Mouse (Mus musculus) stomach, embryonic 14.5 days (tissue): ENCODE data around the gene Mia2. TPM values are rescaled to one million over a fixed set of nuclear protein-coding genes. Genes with fewer than 3 reads are reported as not detected.

Experiments
- ATAC-seq: fragments of 200-750 bp; cut with Nextera tagmentation; 2 replicates; pipeline ENCODE4 v1.8.0; 2017; ENCODE audit warnings: low read depth, moderate TSS enrichment; ENCODE audit not compliant: insufficient number of reproducible peaks, insufficient read depth, low FRiP score
- H3K27ac ChIP-seq: fragments of 300-500 bp; sonication (generic); 2 replicates; pipeline ENCODE4 v1.5.1; 2014; ENCODE audit warnings: mild to moderate bottlenecking, low read length, moderate library complexity, mixed read lengths
- H3K27me3 ChIP-seq: fragments of 300-500 bp; sonication (generic); 2 replicates; pipeline ENCODE4 v1.6.1; 2014; ENCODE audit warnings: low read length, control low read depth, mixed read lengths; ENCODE audit not compliant: control insufficient read depth, insufficient read depth
- H3K36me3 ChIP-seq: fragments of 300-500 bp; sonication (generic); 2 replicates; pipeline ENCODE4 v1.6.1; 2014; ENCODE audit warnings: mild to moderate bottlenecking, control low read depth, low read length, moderate library complexity, mixed read lengths; ENCODE audit not compliant: control insufficient read depth, insufficient read depth
- H3K4me1 ChIP-seq: fragments of 300-500 bp; sonication (generic); 2 replicates; pipeline ENCODE4 v1.6.1; 2014; ENCODE audit warnings: low read length, control low read depth, mixed read lengths; ENCODE audit not compliant: control insufficient read depth, insufficient read depth
- H3K4me2 ChIP-seq: fragments of 300-500 bp; sonication (generic); replicated peaks from 2 replicates; pipeline ENCODE4 v1.6.1; 2014; ENCODE audit warnings: low read depth, low read length, control low read depth
- H3K4me3 ChIP-seq: fragments of 300-500 bp; sonication (generic); 2 replicates; pipeline ENCODE4 v1.5.1; 2014; ENCODE audit warnings: low read depth, low read length, control low read depth
- H3K9ac ChIP-seq: fragments of 300-500 bp; sonication (generic); replicated peaks from 2 replicates; pipeline ENCODE4 v1.6.1; 2014; ENCODE audit warnings: low read depth, mild to moderate bottlenecking, control low read depth, low read length, moderate library complexity, mixed read lengths
- H3K9me3 ChIP-seq: fragments of 300-500 bp; sonication (generic); 2 replicates; pipeline ENCODE4 v1.6.1; 2016; ENCODE audit warnings: low read depth, low read length, control low read depth; ENCODE audit not compliant: control insufficient read depth
- WGBS: fragments of 180-500 bp; shearing (Covaris S2); extraction: QIAGEN DNeasy Blood & Tissue Kit; methylation state at CpG from one replicate; pipeline ENCODE4 v1.1.7; 2014; 5-methylcytosine and 5-hydroxymethylcytosine counted together
- polyA plus RNA-seq: library from polyadenylated mRNA; unstranded; fragments of >200 nt; fragmentation: Nextera tagmentation; extraction: Ambion mirVana; gene quantifications from 2 replicates; pipeline ENCODE4 v1.2.1, GENCODE M21; 2014

Gene Mia2
- polyA plus RNA-seq, 1 experiment from 2014 or later = 65.1 TPM

DNA sequence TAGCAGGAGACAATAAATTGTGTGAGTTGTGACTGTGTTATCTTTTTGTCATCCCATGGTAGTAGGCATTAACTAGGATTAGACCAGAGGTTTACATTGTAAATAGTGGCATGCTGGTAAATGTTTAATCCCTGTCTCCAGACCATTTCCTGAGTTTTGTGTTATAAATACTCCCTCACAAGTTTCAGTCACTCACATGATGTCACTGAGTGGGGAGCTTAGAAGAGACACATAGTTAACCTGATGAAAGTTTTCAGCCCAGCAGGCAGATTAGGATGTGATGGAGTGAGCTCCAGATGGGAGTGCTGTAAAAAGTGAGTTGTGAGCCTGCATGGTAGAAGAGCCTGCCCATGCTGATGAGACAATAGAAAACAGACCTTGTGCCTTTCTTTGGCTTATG is 49.5 kb downstream of the Mia2 start:
- no peak for ATAC-seq
- Histone ChIP-seq H3K9ac (no peak overlapping the region), H3K36me3 (peaks cover 53% of the 10 kb centered on the region)

DNA sequence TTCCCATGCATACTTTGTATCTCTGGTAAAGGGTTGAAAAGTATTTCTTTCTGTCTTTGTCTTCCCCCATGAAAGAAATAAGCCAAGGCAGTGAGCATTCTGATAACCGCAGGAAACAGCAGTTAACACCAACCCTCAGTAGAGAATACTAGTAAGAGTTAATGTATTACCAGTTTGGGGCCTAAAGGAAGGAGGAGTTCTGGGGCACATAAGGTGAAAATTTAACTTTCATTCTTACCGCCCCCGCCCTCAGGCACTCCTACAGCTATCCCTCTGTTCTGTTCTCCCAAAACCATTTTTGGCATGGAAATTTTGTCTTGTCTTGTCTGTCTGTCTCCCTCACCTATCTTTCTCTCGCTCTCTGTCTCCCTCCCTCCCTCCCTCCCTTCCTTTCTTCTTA is 54.1 kb downstream of the Mia2 start:
- Histone ChIP-seq H3K9me3 (no peaks in the 10 kb centered on the region), H3K4me2 (no peak overlapping the region), H3K27ac (no peak overlapping the region), H3K9ac (no peak overlapping the region), H3K4me3 (no peak overlapping the region), H3K36me3 (peaks cover 55% of the 10 kb centered on the region), H3K4me1 (no peaks in the 10 kb centered on the region), H3K27me3 (no peaks in the 10 kb centered on the region)
- no peak for ATAC-seq
- 88% methylated on average over 4 of the region's 4 CpGs for WGBS

More for the DNA sequence above, 49.5 kb downstream of the Mia2 start:
- Histone ChIP-seq H3K27ac (no peak overlapping the region), H3K9me3 (no peaks in the 10 kb centered on the region), H3K4me1 (no peaks in the 10 kb centered on the region), H3K4me3 (no peak overlapping the region), H3K27me3 (no peaks in the 10 kb centered on the region), H3K4me2 (no peak overlapping the region)

DNA sequence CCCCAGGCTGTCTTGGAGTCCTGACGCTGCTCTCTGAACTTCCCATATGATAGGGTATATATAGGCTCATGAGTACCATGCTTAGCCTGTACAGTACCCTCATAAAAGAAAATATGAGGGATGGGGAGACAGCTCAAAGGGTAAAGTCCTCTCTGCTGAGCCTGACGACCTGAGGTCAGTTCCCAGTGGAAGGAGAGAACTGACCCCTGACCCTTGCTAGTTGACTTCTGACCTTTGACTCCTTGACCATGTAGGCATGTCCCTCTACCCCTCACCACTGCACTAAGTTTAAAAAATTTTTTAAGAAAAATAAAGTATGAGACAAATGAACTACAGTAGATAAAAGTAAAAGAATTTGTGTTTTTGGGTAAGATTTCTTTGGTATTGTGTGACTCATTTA is 65.5 kb downstream of the Mia2 start:
- peaks cover 57% of the 10 kb centered on the region for H3K36me3 ChIP-seq

DNA sequence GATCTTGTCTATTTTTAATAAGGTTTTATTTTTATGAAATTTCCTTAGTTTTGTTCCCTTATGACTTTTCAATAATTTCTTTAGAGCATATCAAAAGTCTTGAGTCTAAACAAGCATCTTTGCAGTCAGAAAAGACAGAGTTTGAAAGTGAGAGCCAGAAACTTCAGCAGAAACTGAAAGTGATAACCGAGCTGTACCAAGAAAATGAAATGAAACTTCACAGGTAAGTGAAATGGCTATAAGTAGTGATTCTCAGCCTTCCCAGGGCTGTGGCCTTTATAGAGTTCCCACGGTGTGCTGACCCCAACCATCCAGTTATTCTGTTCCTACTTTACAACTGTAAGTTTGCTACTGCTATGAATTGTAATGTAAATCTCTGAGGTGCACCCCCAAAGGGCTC is 67.2 kb downstream of the Mia2 start:
- Histone ChIP-seq H3K4me1 (no peaks in the 10 kb centered on the region), H3K9me3 (no peaks in the 10 kb centered on the region), H3K27me3 (no peaks in the 10 kb centered on the region), H3K9ac (no peak overlapping the region), H3K4me3 (no peak overlapping the region), H3K36me3 (peaks cover 55% of the 10 kb centered on the region), H3K4me2 (no peak overlapping the region), H3K27ac (no peak overlapping the region)
- WGBS = 89% methylated on average over 2 of the region's 2 CpGs
- no peak for ATAC-seq

More for the DNA sequence above, 65.5 kb downstream of the Mia2 start:
- H3K27ac ChIP-seq = no peak overlapping the region
- no peak overlapping the region for H3K9ac ChIP-seq
- H3K27me3 ChIP-seq = no peaks in the 10 kb centered on the region
- 61% methylated on average over 2 of the region's 2 CpGs for WGBS
- no peak overlapping the region for H3K4me2 ChIP-seq
- H3K4me3 ChIP-seq = no peak overlapping the region
- H3K4me1 ChIP-seq = no peaks in the 10 kb centered on the region
- no peak for ATAC-seq
- no peaks in the 10 kb centered on the region for H3K9me3 ChIP-seq

DNA sequence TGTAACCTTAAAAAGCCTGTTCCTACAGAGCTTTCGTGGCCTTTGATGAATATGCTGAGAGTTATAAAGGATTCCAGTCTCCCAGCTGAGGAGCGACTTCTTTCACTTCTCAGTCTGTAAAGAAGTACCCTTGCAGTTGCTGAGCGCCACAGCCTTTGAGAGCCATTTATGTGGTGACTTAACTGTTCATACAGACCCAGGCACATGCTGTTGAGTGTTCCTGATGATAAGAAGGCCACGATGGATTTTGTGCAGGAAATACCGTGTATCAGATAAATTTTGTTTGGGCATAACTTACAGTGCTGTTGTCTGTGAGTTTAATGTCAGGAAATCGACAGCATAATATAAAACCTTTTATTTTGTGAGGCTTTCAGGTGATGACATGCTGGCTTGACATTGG is 68.9 kb downstream of the Mia2 start:
- Histone ChIP-seq H3K4me3 (no peak overlapping the region), H3K27ac (no peak overlapping the region), H3K36me3 (peaks cover 45% of the 10 kb centered on the region), H3K4me2 (no peak overlapping the region), H3K9ac (no peak overlapping the region), H3K4me1 (no peaks in the 10 kb centered on the region), H3K27me3 (no peaks in the 10 kb centered on the region), H3K9me3 (no peaks in the 10 kb centered on the region)
- ATAC-seq = no peak
- 88% methylated on average over 6 of the region's 6 CpGs for WGBS

DNA sequence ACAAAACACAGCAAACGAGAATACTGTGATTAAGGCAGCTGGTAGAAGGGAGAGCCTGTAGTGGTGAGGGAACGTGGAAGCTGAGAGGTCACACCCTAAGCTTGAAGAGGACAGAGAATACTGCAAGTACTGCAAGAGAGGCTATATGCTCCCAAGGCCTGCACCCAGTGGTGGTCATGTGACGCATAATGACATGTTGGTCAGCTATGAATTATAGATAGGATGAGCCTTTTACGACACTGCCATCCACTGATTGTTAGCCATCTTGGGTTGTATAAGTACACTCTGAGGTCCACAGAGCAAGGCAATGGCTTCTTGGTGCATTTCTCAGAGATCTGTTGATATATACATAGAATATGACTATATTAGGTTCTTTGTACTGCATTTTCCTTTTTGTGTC is 71.0 kb downstream of the Mia2 start:
- 93% methylated on average over 4 of the region's 4 CpGs for WGBS
- ATAC-seq = no peak
- no peak overlapping the region for H3K27ac ChIP-seq
- H3K9ac ChIP-seq = no peak overlapping the region
- H3K4me1 ChIP-seq = no peaks in the 10 kb centered on the region
- no peak overlapping the region for H3K4me3 ChIP-seq
- peaks cover 43% of the 10 kb centered on the region for H3K36me3 ChIP-seq
- H3K4me2 ChIP-seq = no peak overlapping the region
- no peaks in the 10 kb centered on the region for H3K27me3 ChIP-seq
- no peaks in the 10 kb centered on the region for H3K9me3 ChIP-seq

DNA sequence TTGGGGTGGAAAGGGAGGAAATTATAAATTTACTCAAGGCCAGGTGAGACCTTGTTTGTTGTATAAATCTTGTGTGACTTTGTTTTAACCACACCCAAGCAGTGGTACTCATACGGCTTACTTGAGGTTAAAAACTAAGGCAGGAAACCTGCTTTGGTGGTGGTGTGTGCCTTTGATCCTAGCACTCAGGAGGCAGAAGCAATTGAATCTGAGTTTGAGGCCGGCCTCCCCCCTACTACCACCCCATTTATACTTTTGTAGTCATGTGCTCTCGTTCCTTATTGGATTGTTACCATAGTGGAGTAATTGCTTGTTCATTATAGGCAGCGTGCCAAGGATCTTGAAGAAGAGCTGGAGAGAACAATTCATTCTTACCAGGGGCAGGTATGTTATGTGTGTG is 74.3 kb downstream of the Mia2 start:
- Histone ChIP-seq H3K4me3 (no peak overlapping the region), H3K9me3 (no peaks in the 10 kb centered on the region), H3K27me3 (no peaks in the 10 kb centered on the region), H3K27ac (no peak overlapping the region), H3K36me3 (peaks cover 38% of the 10 kb centered on the region), H3K4me1 (no peaks in the 10 kb centered on the region), H3K9ac (no peak overlapping the region), H3K4me2 (no peak overlapping the region)
- ATAC-seq = no peak
- 81% methylated on average over 4 of the region's 4 CpGs for WGBS

DNA sequence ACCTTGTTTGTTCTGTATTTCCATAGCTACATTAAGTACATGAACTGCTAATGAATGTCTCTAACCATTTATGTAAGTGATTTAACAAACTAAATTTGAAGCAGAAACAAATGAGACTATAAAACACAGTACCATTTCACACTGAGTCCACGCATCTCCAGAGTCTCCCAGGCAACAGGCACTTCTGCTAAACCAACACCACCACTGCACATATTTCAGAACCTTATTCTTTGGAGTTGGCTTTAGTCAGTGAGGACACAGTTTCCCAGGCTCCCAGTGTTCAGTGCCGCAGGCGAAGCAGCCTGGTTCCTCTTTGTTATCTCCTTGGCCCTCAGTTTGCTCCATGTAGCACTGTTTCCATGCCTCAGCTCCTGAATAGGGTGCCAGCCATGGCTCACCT is 82.2 kb downstream of the Mia2 start:
- Histone ChIP-seq H3K9me3 (no peaks in the 10 kb centered on the region), H3K27ac (no peak overlapping the region), H3K27me3 (no peaks in the 10 kb centered on the region), H3K9ac (no peak overlapping the region), H3K36me3 (peaks cover 54% of the 10 kb centered on the region), H3K4me1 (no peaks in the 10 kb centered on the region), H3K4me3 (no peak overlapping the region), H3K4me2 (no peak overlapping the region)
- ATAC-seq = no peak
- WGBS = 93% methylated on average over 3 of the region's 3 CpGs

DNA sequence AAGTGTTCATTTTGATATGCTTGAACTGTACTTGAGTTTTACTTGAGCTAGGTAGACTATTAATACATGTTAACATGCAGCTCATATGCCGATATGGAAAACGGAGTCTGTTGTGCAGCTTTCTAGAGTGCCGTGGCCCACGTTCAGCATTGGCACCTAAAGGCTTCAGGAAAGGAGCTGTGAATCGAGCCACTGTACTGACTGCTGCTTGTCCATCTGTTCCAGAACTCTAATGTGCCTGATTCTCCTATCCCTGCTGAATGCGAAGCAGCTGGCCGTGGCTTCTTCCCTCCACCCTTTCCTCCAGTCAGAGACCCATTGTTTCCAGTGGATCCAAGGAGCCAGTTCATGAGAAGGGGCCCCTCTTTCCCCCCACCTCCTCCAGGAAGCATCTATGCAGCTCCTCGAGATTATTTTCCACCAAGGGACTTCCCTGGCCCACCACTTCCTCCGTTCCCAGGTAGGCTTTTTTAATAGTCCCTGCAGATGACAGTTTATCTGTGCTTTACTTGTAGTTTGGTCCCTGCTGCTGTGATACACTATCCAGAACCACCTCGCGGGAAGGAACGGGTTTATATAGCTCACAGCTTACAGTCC is 92.6 kb downstream of the Mia2 start:
- H3K9ac ChIP-seq = no peak overlapping the region
- H3K9me3 ChIP-seq = no peaks in the 10 kb centered on the region
- H3K27me3 ChIP-seq = no peaks in the 10 kb centered on the region
- peaks cover 31% of the 10 kb centered on the region for H3K36me3 ChIP-seq
- WGBS = 87% methylated on average over 12 of the region's 12 CpGs
- H3K4me1 ChIP-seq = no peaks in the 10 kb centered on the region
- no peak for ATAC-seq
- no peak overlapping the region for H3K4me2 ChIP-seq
- no peak overlapping the region for H3K4me3 ChIP-seq
- no peak overlapping the region for H3K27ac ChIP-seq
